Mouse (Mus musculus) ES-E14 (cell line): ENCODE results near the gene Gtf2a2.

Experiments used
- CHD2 ChIP-seq: IDR thresholded peaks from 2 replicates; pipeline ENCODE4 v1.6.1; 2014; ENCODE audit warnings: mild to moderate bottlenecking, low read depth, low read length, inconsistent platforms
- ZC3H11A ChIP-seq: IDR thresholded peaks from 2 replicates; pipeline ENCODE4 v1.6.1; 2012; ENCODE audit warnings: low read depth, mild to moderate bottlenecking, inconsistent platforms, low read length, borderline replicate concordance

DNA sequence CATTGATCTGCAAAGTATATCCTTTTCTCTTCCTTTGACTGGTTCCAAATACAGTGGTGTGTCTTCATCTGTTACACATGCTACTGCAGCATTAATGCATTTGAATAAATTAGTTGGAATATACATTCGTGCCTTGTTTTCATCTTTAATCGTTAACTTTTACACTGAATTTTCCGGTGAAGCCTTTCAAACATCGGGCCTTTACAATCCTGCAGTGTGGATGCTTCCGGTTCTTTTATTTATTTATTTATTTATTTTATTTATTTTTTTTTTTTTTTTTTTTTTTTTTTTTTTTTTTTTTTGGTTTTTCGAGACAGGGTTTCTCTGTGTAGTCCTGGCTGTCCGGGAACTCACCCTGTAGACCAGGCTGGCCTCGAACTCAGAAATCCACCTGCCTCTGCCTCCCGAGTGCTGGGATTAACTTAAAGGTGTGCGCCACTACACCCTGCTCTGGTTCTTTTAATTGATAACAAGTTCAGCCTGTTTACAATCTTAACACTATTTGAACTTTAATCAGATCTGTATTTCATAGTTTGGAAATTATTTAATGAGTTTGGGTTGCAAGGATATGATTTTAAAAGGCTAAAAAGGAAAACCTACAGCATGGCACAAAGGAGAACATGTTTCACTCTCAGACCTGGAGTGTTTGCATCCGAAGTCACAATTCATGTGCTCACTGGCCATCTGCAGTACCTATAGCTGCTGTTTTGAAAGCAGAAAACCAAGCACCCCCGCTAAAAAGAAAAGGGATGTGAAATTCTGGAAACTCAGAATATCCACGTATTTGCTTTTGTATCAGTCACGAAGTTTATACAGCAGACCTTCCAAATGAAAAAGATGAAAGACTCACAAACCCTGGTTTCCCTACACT lies 578 bp upstream of the Gtf2a2 start:
- TF ChIP-seq CHD2 (no peak), ZC3H11A (no peak)
